8 mouse cellular contexts compared by ENCODE assay signal in genomic region chr16:43303245-43304197, GRCm38 (mm10).
DNase-seq lines count a peak whose midpoint lies in the region; ATAC-seq and TF ChIP-seq lines count a peak whose summit lies in the region.

No protein-coding gene starts in this region.

- peak; percentile 11 for DNase-seq in hindbrain, postnatal 0 days (ENCODE audit: low spot score)
- no peak for DNase-seq in hindbrain, embryonic 14.5 days (ENCODE audit: low spot score)
- peak; percentile 56 for DNase-seq in NIH3T3 (ENCODE audit: low read depth)
- DNase-seq in layer of hippocampus, adult 8-10 months (ENCODE audit: low spot score in 2 of 2): peak; percentile 37 to 56
- no peak for DNase-seq in spleen, adult 12 weeks (ENCODE audit: low spot score)
- no peak for DNase-seq in thymus, postnatal 4 days

- H3K27ac ChIP-seq in hindbrain, postnatal 0 days: no peak overlapping the region
- H3K27ac ChIP-seq in hindbrain, embryonic 14.5 days: no peak overlapping the region
- H3K27ac ChIP-seq in heart, embryonic 15.5 days: peak overlapping the region; percentile 93

- TF ChIP-seq CTCF in hindbrain, postnatal 0 days (IDR thresholded peaks at IDR 0.05; ENCODE audit: low read depth): no peak

- no peaks in the 10 kb centered on the region for H3K36me3 ChIP-seq in hindbrain, postnatal 0 days (ENCODE audit: insufficient read depth, low read length)
- no peaks in the 10 kb centered on the region for H3K36me3 ChIP-seq in hindbrain, embryonic 14.5 days (replicated peaks; ENCODE audit: control insufficient read depth, insufficient read depth)
- H3K36me3 ChIP-seq in heart, embryonic 15.5 days: no peaks in the 10 kb centered on the region

- H3K4me3 ChIP-seq in hindbrain, postnatal 0 days (ENCODE audit: low read length): no peak overlapping the region
- H3K4me3 ChIP-seq in hindbrain, embryonic 14.5 days (replicated peaks; ENCODE audit: low read length): no peak overlapping the region
- H3K4me3 ChIP-seq in heart, embryonic 15.5 days: no peak overlapping the region

- 70% methylated on average over 9 of the region's 9 CpGs for WGBS in hindbrain, postnatal 0 days
- 70% methylated on average over 9 of the region's 9 CpGs for WGBS in hindbrain, embryonic 14.5 days
- WGBS in heart, embryonic 15.5 days: 28% methylated on average over 9 of the region's 9 CpGs

- no peaks in the 10 kb centered on the region for H3K9me3 ChIP-seq in hindbrain, postnatal 0 days (ENCODE audit: low read length)
- H3K9me3 ChIP-seq in hindbrain, embryonic 14.5 days (ENCODE audit: control insufficient read depth, low read length): no peaks in the 10 kb centered on the region
- no peaks in the 10 kb centered on the region for H3K9me3 ChIP-seq in heart, embryonic 15.5 days (replicated peaks)

- no peaks in the 10 kb centered on the region for H3K4me1 ChIP-seq in hindbrain, postnatal 0 days (ENCODE audit: insufficient read depth, low read length)
- no peaks in the 10 kb centered on the region for H3K4me1 ChIP-seq in hindbrain, embryonic 14.5 days (replicated peaks; ENCODE audit: control insufficient read depth, insufficient read depth, low read length)
- H3K4me1 ChIP-seq in heart, embryonic 15.5 days (replicated peaks): peaks cover 10% of the 10 kb centered on the region

- no peak overlapping the region for H3K9ac ChIP-seq in hindbrain, postnatal 0 days (replicated peaks; ENCODE audit: low read length)
- H3K9ac ChIP-seq in hindbrain, embryonic 14.5 days: no peak overlapping the region
- H3K9ac ChIP-seq in heart, embryonic 15.5 days: 0 out of 2 replicates have a peak overlapping the region, but pooled peaks have one; percentile 21

- no peak for ATAC-seq in hindbrain, postnatal 0 days
- ATAC-seq in hindbrain, embryonic 14.5 days (ENCODE audit: low FRiP score): no peak
- ATAC-seq in common myeloid progenitor, adult 5-6 weeks (replicated peaks; ENCODE audit: low read depth, poor library complexity, severe bottlenecking): 0 out of 2 replicates have a peak, but pooled peaks have one; percentile 18
- peak; percentile 73 for ATAC-seq in heart, embryonic 15.5 days (replicated peaks; ENCODE audit: insufficient number of reproducible peaks, insufficient read depth, low FRiP score, low read depth)

- no peaks in the 10 kb centered on the region for H3K27me3 ChIP-seq in hindbrain, postnatal 0 days (ENCODE audit: insufficient read depth, low read length)
- H3K27me3 ChIP-seq in hindbrain, embryonic 14.5 days (ENCODE audit: control insufficient read depth, insufficient read depth, low read length): no peaks in the 10 kb centered on the region
- H3K27me3 ChIP-seq in heart, embryonic 15.5 days: no peaks in the 10 kb centered on the region

- no peak overlapping the region for H3K4me2 ChIP-seq in hindbrain, postnatal 0 days (ENCODE audit: low read depth, low read length)
- no peak overlapping the region for H3K4me2 ChIP-seq in hindbrain, embryonic 14.5 days (replicated peaks)
- peak overlapping the region; percentile 40 for H3K4me2 ChIP-seq in heart, embryonic 15.5 days

Comparison
In these comparisons a context has a peak if more than half of its experiments do, and no peak if none do; other contexts are left out.
1. DNase-seq: peak in hindbrain, postnatal 0 days (single experiment), NIH3T3 (single experiment) and layer of hippocampus, adult 8-10 months (2 of 2); none in hindbrain, embryonic 14.5 days (single experiment), spleen, adult 12 weeks (single experiment) and thymus, postnatal 4 days (single experiment).
2. ATAC-seq: peak in common myeloid progenitor, adult 5-6 weeks (single experiment) and heart, embryonic 15.5 days (single experiment); none in hindbrain, postnatal 0 days (single experiment) and hindbrain, embryonic 14.5 days (single experiment).